Mouse (Mus musculus) forebrain, embryonic 11.5 days (tissue): ENCODE results near the gene Nhp2. TPM values are rescaled to one million over a fixed set of nuclear protein-coding genes. Genes with fewer than 3 reads are reported as not detected.

ENCODE experiments used
- ATAC-seq: fragments of 200-750 bp; cut with Nextera tagmentation; replicated peaks from 2 replicates; pipeline ENCODE4 v1.8.0; 2017; ENCODE audit warnings: moderate TSS enrichment; ENCODE audit not compliant: low FRiP score
- DNase-seq: peaks from one replicate; pipeline ENCODE4 v3.0.0-alpha.2; 2017; ENCODE audit warnings: low spot score
- H3K27ac ChIP-seq: fragments of 300-500 bp; sonication (generic); 2 replicates; pipeline ENCODE4 v1.5.1; 2014; ENCODE audit warnings: low read depth, low read length
- H3K27me3 ChIP-seq: fragments of 300-500 bp; sonication (generic); 2 replicates; pipeline ENCODE4 v1.6.1; 2014; ENCODE audit warnings: mild to moderate bottlenecking, low read length, mixed read lengths; ENCODE audit not compliant: control insufficient read depth, insufficient read depth
- H3K36me3 ChIP-seq: fragments of 300-500 bp; sonication (generic); 2 replicates; pipeline ENCODE4 v1.6.1; 2014; ENCODE audit warnings: mild to moderate bottlenecking, low read length, moderate library complexity, mixed read lengths; ENCODE audit not compliant: control insufficient read depth, insufficient read depth
- H3K4me1 ChIP-seq: fragments of 300-500 bp; sonication (generic); replicated peaks from 2 replicates; pipeline ENCODE4 v1.6.1; 2014; ENCODE audit warnings: low read length, mixed read lengths; ENCODE audit not compliant: control insufficient read depth, insufficient read depth
- H3K4me2 ChIP-seq: fragments of 300-500 bp; sonication (generic); 2 replicates; pipeline ENCODE4 v1.6.1; 2014; ENCODE audit warnings: low read depth, mild to moderate bottlenecking, low read length, moderate library complexity, mixed read lengths; ENCODE audit not compliant: severe bottlenecking
- H3K4me3 ChIP-seq: fragments of 300-500 bp; sonication (generic); 2 replicates; pipeline ENCODE4 v1.5.1; 2014; ENCODE audit warnings: low read depth, low read length
- H3K9ac ChIP-seq: fragments of 300-500 bp; sonication (generic); 2 replicates; pipeline ENCODE4 v1.6.1; 2014; ENCODE audit warnings: low read length
- H3K9me3 ChIP-seq: fragments of 300-500 bp; sonication (generic); 2 replicates; pipeline ENCODE4 v1.6.1; 2016; ENCODE audit warnings: low read length, mixed read lengths; ENCODE audit not compliant: control insufficient read depth
- WGBS: fragments of 180-500 bp; shearing (Covaris S2); extraction: QIAGEN DNeasy Blood & Tissue Kit; methylation state at CpG from one replicate; pipeline ENCODE4 v1.1.7; 2014; 5-methylcytosine and 5-hydroxymethylcytosine counted together
- polyA plus RNA-seq: library from polyadenylated mRNA; unstranded; fragments of >200 nt; fragmentation: Nextera tagmentation; extraction: Ambion mirVana; gene quantifications from 2 replicates; pipeline ENCODE4 v1.2.1, GENCODE M21; 2014

Gene Nhp2
- polyA plus RNA-seq, 1 experiment from 2014 or later: 154 TPM

GRCm38 (mm10) chr11:51635127-51635524 is 15.6 kb downstream of the Nhp2 start:
- Histone ChIP-seq H3K36me3 (no peaks in the 10 kb centered on the region), H3K27ac (no peak overlapping the region), H3K9me3 (no peaks in the 10 kb centered on the region), H3K4me3 (peak overlapping the region; percentile 72), H3K4me2 (peak overlapping the region; percentile 78), H3K4me1 (peaks cover 6% of the 10 kb centered on the region; the same call in 1 of the 2 replicates), H3K27me3 (no peaks in the 10 kb centered on the region), H3K9ac (peak overlapping the region; percentile 76)
- DNase-seq: no peak
- ATAC-seq: no peak
- 22% methylated on average over 6 of the region's 6 CpGs for WGBS

GRCm38 (mm10) chr11:51635525-51636322 is 16.2 kb downstream of the Nhp2 start, which contains the start of gene Rmnd5b:
Rmnd5b (minus strand) TSS chr11:51635896.
- Histone ChIP-seq H3K9me3 (no peaks in the 10 kb centered on the region), H3K9ac (peak within 1 kb of the TSS; percentile 76), H3K27ac (peak within 1 kb of the TSS; percentile 50), H3K4me3 (peak within 1 kb of the TSS; percentile 72), H3K36me3 (no peaks in the 10 kb centered on the region), H3K4me2 (peak within 1 kb of the TSS; percentile 78), H3K27me3 (no peaks in the 10 kb centered on the region), H3K4me1 (peaks cover 6% of the 10 kb centered on the region; the same call in 1 of the 2 replicates)
- under 1% methylated on average over 61 of the region's 61 CpGs for WGBS
- ATAC-seq (peak; percentile 84), DNase-seq (peak; percentile 91)

GRCm38 (mm10) chr11:51636323-51636684 is 16.8 kb downstream of the Nhp2 start:
- no peaks in the 10 kb centered on the region for H3K36me3 ChIP-seq
- H3K4me3 ChIP-seq: peak overlapping the region; percentile 72
- H3K9ac ChIP-seq: peak overlapping the region; percentile 76
- peak overlapping the region; percentile 50 for H3K27ac ChIP-seq
- DNase-seq (peak; percentile 80), ATAC-seq (peak; percentile 43; the same call in 1 of the 2 replicates)
- 6% methylated on average over 6 of the region's 6 CpGs for WGBS
- peak overlapping the region; percentile 78 for H3K4me2 ChIP-seq
- H3K27me3 ChIP-seq: no peaks in the 10 kb centered on the region
- H3K4me1 ChIP-seq: peaks cover 6% of the 10 kb centered on the region; the same call in 1 of the 2 replicates
- H3K9me3 ChIP-seq: no peaks in the 10 kb centered on the region

- no peak for ATAC-seq
- 4% methylated on average over 17 of the region's 17 CpGs for WGBS
- Histone ChIP-seq H3K4me3 (no peak overlapping the region), H3K27me3 (no peaks in the 10 kb centered on the region), H3K27ac (no peak overlapping the region), H3K4me1 (peaks cover 6% of the 10 kb centered on the region; the same call in 1 of the 2 replicates), H3K9me3 (no peaks in the 10 kb centered on the region), H3K4me2 (peak overlapping the region; percentile 31), H3K9ac (peak overlapping the region; percentile 33; the same call in 1 of the 2 replicates), H3K36me3 (no peaks in the 10 kb centered on the region)
- peak; percentile 71 for DNase-seq
Measured at GRCm38 (mm10) chr11:51637971-51638414, 18.5 kb downstream of the Nhp2 start.

- no peak overlapping the region for H3K9ac ChIP-seq
- DNase-seq (no peak), ATAC-seq (no peak)
- no peaks in the 10 kb centered on the region for H3K27me3 ChIP-seq
- no peak overlapping the region for H3K4me3 ChIP-seq
- no peaks in the 10 kb centered on the region for H3K9me3 ChIP-seq
- WGBS: 68% methylated on average over 5 of the region's 5 CpGs
- H3K36me3 ChIP-seq: no peaks in the 10 kb centered on the region
- H3K4me1 ChIP-seq: peaks cover 6% of the 10 kb centered on the region; the same call in 1 of the 2 replicates
- H3K4me2 ChIP-seq: peak overlapping the region; percentile 31; the same call in 1 of the 2 replicates
- no peak overlapping the region for H3K27ac ChIP-seq
Measured at GRCm38 (mm10) chr11:51638497-51638896, 19.0 kb downstream of the Nhp2 start.

GRCm38 (mm10) chr11:51640748-51641147 is 21.2 kb downstream of the Nhp2 start:
- Histone ChIP-seq H3K36me3 (peaks cover 2% of the 10 kb centered on the region; the same call in 1 of the 2 replicates), H3K4me1 (peaks cover 6% of the 10 kb centered on the region; the same call in 1 of the 2 replicates), H3K9me3 (no peaks in the 10 kb centered on the region), H3K9ac (no peak overlapping the region), H3K27me3 (no peaks in the 10 kb centered on the region), H3K27ac (no peak overlapping the region), H3K4me2 (no peak overlapping the region), H3K4me3 (no peak overlapping the region)
- WGBS: 87% methylated on average over 7 of the region's 7 CpGs
- DNase-seq (no peak), ATAC-seq (no peak)

GRCm38 (mm10) chr11:51643202-51643601 is 23.7 kb downstream of the Nhp2 start:
- WGBS: 81% methylated on average over 9 of the region's 9 CpGs
- H3K4me2 ChIP-seq: no peak overlapping the region
- H3K27me3 ChIP-seq: no peaks in the 10 kb centered on the region
- H3K36me3 ChIP-seq: peaks cover 2% of the 10 kb centered on the region; the same call in 1 of the 2 replicates
- H3K4me1 ChIP-seq: no peaks in the 10 kb centered on the region; the same call in 1 of the 2 replicates
- H3K9me3 ChIP-seq: no peaks in the 10 kb centered on the region
- H3K27ac ChIP-seq: no peak overlapping the region
- no peak for ATAC-seq
- H3K9ac ChIP-seq: no peak overlapping the region
- DNase-seq: no peak
- H3K4me3 ChIP-seq: no peak overlapping the region

GRCm38 (mm10) chr11:51643761-51644160 is 24.2 kb downstream of the Nhp2 start:
- WGBS: 49% methylated on average over 15 of the region's 15 CpGs
- no peak overlapping the region for H3K4me2 ChIP-seq
- no peak for DNase-seq
- no peak for ATAC-seq
- peaks cover 2% of the 10 kb centered on the region; the same call in 1 of the 2 replicates for H3K36me3 ChIP-seq
- no peak overlapping the region for H3K4me3 ChIP-seq
- H3K9me3 ChIP-seq: no peaks in the 10 kb centered on the region
- H3K4me1 ChIP-seq: peaks cover 3% of the 10 kb centered on the region; the same call in 1 of the 2 replicates
- H3K27ac ChIP-seq: no peak overlapping the region
- no peak overlapping the region for H3K9ac ChIP-seq
- no peaks in the 10 kb centered on the region for H3K27me3 ChIP-seq
